Mouse (Mus musculus) lung, postnatal 36 days (tissue): ENCODE measurements at regions not wholly inside any gene's neighbourhood (a gene's known extent, or its start where the extent isn't known, plus 50 kb on each side); places are given as distances from the start of the nearest gene placed in this dataset.
"Not testable (repeated sequence)": the region's sequence is repeated elsewhere in the genome, so short reads cannot be mapped to it uniquely, and the experiment has no call there.

ENCODE experiments used
- DNase-seq: peaks from one replicate; pipeline ENCODE4 v3.0.0; 2022; ENCODE audit warnings: mixed read lengths

- DNase-seq, result peak; percentile 17
These were observed 321.8 kb upstream of the Gdi2 start for GRCm38 (mm10) chr13:3216070-3216469.

- not testable (repeated sequence) for DNase-seq
These were observed 316.8 kb upstream of the Gdi2 start for GRCm38 (mm10) chr13:3221005-3221621.

GRCm38 (mm10) chr13:3221622-3222021, 316.2 kb upstream of the Gdi2 start:
- DNase-seq, result no peak

- no peak for DNase-seq
These were observed 279.5 kb upstream of the Gdi2 start for GRCm38 (mm10) chr13:3258379-3258778.

GRCm38 (mm10) chr13:3276130-3276529, 261.7 kb upstream of the Gdi2 start:
- not testable (repeated sequence) for DNase-seq
